Mouse (Mus musculus) heart, postnatal 0 days (tissue): ENCODE measurements at regions not wholly inside any gene's neighbourhood (a gene's known extent, or its start where the extent isn't known, plus 50 kb on each side); places are given as distances from the start of the nearest gene placed in this dataset.

Source experiments
- CTCF ChIP-seq: IDR thresholded peaks from 2 replicates; pipeline ENCODE4 v1.5.1; 2016; ENCODE audit warnings: antibody characterized with exemption, control low read depth, low read depth
- EP300 ChIP-seq: IDR thresholded peaks from 2 replicates; pipeline ENCODE4 v1.6.1; 2016; ENCODE audit warnings: antibody characterized with exemption, low read depth

DNA sequence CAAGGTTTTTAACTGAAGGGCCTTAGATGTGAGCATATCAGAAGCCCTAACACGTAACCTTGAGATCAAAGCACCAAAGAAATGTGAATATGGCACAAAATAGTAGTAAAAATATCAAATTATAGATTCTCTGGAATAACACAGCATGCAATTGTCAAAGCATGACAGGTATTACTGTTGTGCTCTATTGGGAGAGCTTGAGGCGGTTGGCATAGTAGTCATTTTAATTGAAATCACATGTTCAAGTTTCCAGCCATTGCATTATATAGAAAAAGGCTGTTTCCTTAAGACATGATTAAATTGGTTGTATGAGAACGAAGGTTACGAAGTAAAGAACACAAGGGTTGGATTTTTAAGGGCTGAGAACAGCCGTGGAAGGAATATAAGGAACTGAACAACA, 75.4 kb upstream of the Ica1 start:
- TF ChIP-seq CTCF (no peak), EP300 (no peak)
